Comparison of ENCODE assay signal across 22 mouse cellular contexts in genomic region chr3:121408386-121408785, GRCm38 (mm10). TPM values are rescaled to one million over a fixed set of nuclear protein-coding genes. Genes with fewer than 3 reads are reported as not detected.
DNase-seq lines count a peak whose midpoint lies in the region; TF ChIP-seq lines count a peak whose summit lies in the region.
"Had no signal": no experiment of that assay in that cellular context is flagged by ENCODE, and none has a peak within 500 bp of the region (broad histone marks: within the 10 kb centered on the region; RNA-seq: fewer than 3 reads in every experiment).

No protein-coding gene starts in this region.

- TF ChIP-seq CTCF in kidney, adult 2 months (conservative IDR thresholded peaks at IDR 0.05; ENCODE audit: insufficient read depth, insufficient read length, low read depth, low read length): no peak

- no peak for TF ChIP-seq POLR2A in kidney, adult 2 months (IDR thresholded peaks at IDR 0.05; ENCODE audit: low read depth, low read length)

- no peaks in the 10 kb centered on the region for H3K36me3 ChIP-seq in kidney, adult 2 months (ENCODE audit: control insufficient read depth, insufficient read depth, low read length)
- H3K36me3 ChIP-seq: embryonic facial prominence, embryonic 10.5 days; embryonic facial prominence, embryonic 12.5 days; G1E had no signal

- peaks cover 4% of the 10 kb centered on the region; the same call in 1 of the 2 replicates for H3K4me1 ChIP-seq in kidney, adult 2 months (ENCODE audit: control insufficient read depth, insufficient read depth, low read length)
- H3K4me1 ChIP-seq: forebrain, embryonic 13.5 days had no signal

- H3K4me3 ChIP-seq in kidney, adult 2 months (ENCODE audit: insufficient read depth, low read depth, low read length): no peak overlapping the region
- H3K4me3 ChIP-seq: embryonic facial prominence, embryonic 10.5 days; embryonic facial prominence, embryonic 12.5 days; forebrain, embryonic 13.5 days had no signal

- 62% methylated on average over 3 of the region's 3 CpGs for WGBS in kidney, adult 2 months

- DNase-seq in heart, adult 11 months: peak; percentile 62
- DNase-seq in heart, postnatal 36 days: no peak
- DNase-seq in kidney, adult 2 months: peak; percentile 73
- DNase-seq in kidney, postnatal 10 days: no peak
- DNase-seq in kidney, postnatal 25 days: peak; percentile 33 to 50
- DNase-seq in kidney, postnatal 4 days: no peak
- DNase-seq in yolk sac, embryonic 10.5 days (ENCODE audit: low spot score): peak; percentile 38
- DNase-seq: adrenal gland, adult 8-10 months; adrenal gland, postnatal 14 days; adrenal gland, postnatal 36 days; B cell, adult 2 months; cerebellum, adult 11-12 months; cerebellum, adult 2 months; cerebellum, adult 9-10 months; cerebellum, postnatal 10 days; cerebellum, postnatal 25 days had no signal

- H3K27me3 ChIP-seq in kidney, adult 2 months (replicated peaks; ENCODE audit: control insufficient read depth, insufficient read depth, low read length): no peaks in the 10 kb centered on the region
- H3K27me3 ChIP-seq: CH12.LX; embryonic facial prominence, embryonic 12.5 days; forebrain, embryonic 13.5 days; Patski had no signal

- peak overlapping the region; percentile 71; the same call in 1 of the 2 replicates for H3K27ac ChIP-seq in kidney, adult 2 months (ENCODE audit: insufficient read depth, low read depth, low read length)
- H3K27ac ChIP-seq: embryonic facial prominence, embryonic 10.5 days; forebrain, embryonic 13.5 days had no signal

- intact Hi-C loops in heart, postnatal 36 days (cut with DNase I): no loop called here

RNA-seq across cellular contexts. Expression of gene Cnn3, which starts 17.9 kb away (rescaled TPM):
- 10 to 100 TPM; 42.1 to 43.8 TPM for total RNA-seq in heart, postnatal 36 days (2021)
- polyA plus RNA-seq in kidney, adult 2 months (2012; rRNA removed): 253 and 268 TPM in 2 replicates
- polyA plus RNA-seq: G1E had no signal

Comparison
In these comparisons a context has a peak if more than half of its experiments do, and no peak if none do; other contexts are left out.
1. DNase-seq: peak in heart, adult 11 months (single experiment), kidney, adult 2 months (single experiment), kidney, postnatal 25 days (2 of 2) and yolk sac, embryonic 10.5 days (single experiment); none in heart, postnatal 36 days (0 of 2), kidney, postnatal 10 days (single experiment) and kidney, postnatal 4 days (0 of 2).